Mouse (Mus musculus) adrenal gland, adult 18-20 months (tissue): Measurements from ENCODE around the gene Frmpd1. TPM values are rescaled to one million over a fixed set of nuclear protein-coding genes. Genes with fewer than 3 reads are reported as not detected.

ENCODE experiments used
- DNase-seq, 2 experiments: peaks; one replicate each; pipeline ENCODE4 v3.0.0; 2021 to 2022; ENCODE audit warnings: low spot score in 2 of 2
- total RNA-seq, 2 experiments: library from RNA; stranded (reverse); gene quantifications; 1 replicate in 1 of 2; 2 replicates in 1 of 2; pipeline ENCODE4 v1.2.3; 2021

The Frmpd1 gene
- total RNA-seq, 2 experiments from 2014 or later: 5.7 to 6.6 TPM

DNA sequence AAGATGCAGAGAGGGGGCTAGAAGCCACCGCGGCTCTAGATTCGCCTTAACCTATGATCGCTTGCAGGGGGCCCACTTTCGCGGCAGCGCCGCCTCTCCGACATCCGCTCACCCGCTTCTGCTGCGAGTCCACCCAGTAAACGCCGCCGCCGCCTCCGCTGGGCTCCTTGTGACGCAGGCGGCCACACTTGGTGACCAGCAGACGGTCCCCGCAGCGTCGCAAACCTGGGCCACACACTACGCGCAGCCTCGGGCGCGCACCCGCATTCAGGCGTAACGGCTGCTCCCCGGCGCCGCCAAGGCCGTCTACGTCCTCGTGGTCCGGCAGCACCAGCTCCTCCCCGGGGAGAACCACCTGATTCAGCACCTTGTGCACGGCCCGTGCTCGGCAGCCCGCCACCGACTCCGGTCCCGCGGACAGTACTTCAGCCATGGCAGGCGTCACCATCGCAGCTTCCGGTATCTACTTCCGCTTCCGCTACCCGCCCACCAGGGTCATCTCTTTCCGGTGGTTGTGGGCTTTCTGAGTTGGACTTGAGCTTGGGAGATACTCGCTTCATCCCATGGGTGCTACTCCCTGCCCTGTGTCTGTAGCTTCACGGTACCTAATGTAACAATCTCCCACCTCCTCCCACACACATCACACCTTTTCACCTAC is 135.6 kb downstream of the Frmpd1 start:
- DNase-seq: peak; percentile 81 to 84

DNA sequence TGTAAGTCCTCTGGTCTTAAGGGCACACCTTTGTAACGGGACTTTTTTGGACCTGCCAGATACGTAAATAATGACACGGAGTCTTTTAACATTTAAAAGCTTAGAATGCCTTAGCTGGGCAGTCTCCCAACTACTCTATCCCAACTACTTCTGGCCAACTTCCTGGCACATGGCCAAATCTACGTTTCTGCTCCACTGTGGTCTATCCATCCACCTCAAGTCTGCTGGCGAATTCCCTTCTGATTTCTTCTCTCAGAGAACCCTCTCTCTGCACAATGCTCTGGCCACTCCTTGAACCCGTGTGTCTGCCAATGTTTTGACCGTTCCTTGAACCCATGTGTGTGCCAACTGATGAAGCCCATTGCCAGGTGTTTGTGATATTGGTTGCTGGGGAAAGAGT is 146.5 kb downstream of the Frmpd1 start:
- DNase-seq: no peak

DNA sequence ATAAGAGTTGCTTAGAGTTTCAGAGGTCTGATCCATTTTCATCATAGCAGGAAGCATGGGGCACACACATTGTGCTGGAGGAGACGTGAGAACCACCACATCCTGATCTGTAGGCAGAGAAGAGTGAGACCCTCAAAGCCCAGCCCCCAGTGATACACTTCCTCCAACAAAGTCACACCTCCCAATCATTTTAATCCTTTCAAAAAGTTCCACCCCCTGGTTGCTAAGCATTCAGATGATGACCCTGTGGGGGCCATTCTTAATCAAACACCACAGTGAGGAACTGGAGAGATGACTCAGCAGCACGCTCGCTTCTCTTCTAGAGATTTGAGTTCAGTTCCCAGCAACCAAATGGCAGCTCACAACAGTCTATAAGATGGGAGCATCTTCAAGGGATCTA is 147.8 kb downstream of the Frmpd1 start:
- no peak for DNase-seq

Other genes starting within 250 kb of the Frmpd1 start
- gene Grhpr, start 203.5 kb upstream of the Frmpd1 start, total RNA-seq: 100 to 1,000 TPM; 147 to 159 TPM
- gene Zbtb5, start 172.5 kb upstream of the Frmpd1 start, total RNA-seq: 1 to 10 TPM; 9.7 to 10.0 TPM
- gene Polr1e, start 166.3 kb upstream of the Frmpd1 start, total RNA-seq: 10 to 100 TPM; 14.0 to 15.7 TPM
- gene Fbxo10, start 100.3 kb upstream of the Frmpd1 start, total RNA-seq: 1 to 10 TPM; 6.9 to 8.3 TPM
- 100 to 1,000 TPM in 1 of 2 experiments, 10 to 100 TPM in 1; 86.0 to 103 TPM for gene Tomm5, start 76.8 kb upstream of the Frmpd1 start, total RNA-seq
- gene Trmt10b, start 112.3 kb downstream of the Frmpd1 start, total RNA-seq: 10 to 100 TPM in 1 of 2 experiments, 1 to 10 TPM in 1; 8.5 to 11.4 TPM
- 10 to 100 TPM; 25.5 to 27.1 TPM for gene Dcaf10, start 157.2 kb downstream of the Frmpd1 start, total RNA-seq
- 10 to 100 TPM; 33.3 to 39.2 TPM for gene Exosc3, start 157.9 kb downstream of the Frmpd1 start, total RNA-seq
- gene Slc25a51, start 223.9 kb downstream of the Frmpd1 start, total RNA-seq: 100 to 1,000 TPM; 326 to 423 TPM